Mouse (Mus musculus): ENCODE data around the gene Myo1a. TPM values are rescaled to one million over a fixed set of nuclear protein-coding genes. Genes with fewer than 3 reads are reported as not detected.

The Myo1a gene
- polyA plus RNA-seq, 1 experiment from 2014 or later, result 0.47 TPM

- H3K9me3 ChIP-seq, result no peaks in the 10 kb centered on the region
- ATAC-seq (ENCODE audit: low FRiP score, low read depth), result peak; percentile 94
- peak overlapping the region; percentile 91 for H3K4me2 ChIP-seq (replicated peaks)
- no peaks in the 10 kb centered on the region for H3K36me3 ChIP-seq
- 0 out of 2 replicates have a peak, but pooled peaks cover 10% of the 10 kb centered on the region for H3K4me1 ChIP-seq
- H3K27me3 ChIP-seq, result no peaks in the 10 kb centered on the region
- H3K4me3 ChIP-seq, result peak overlapping the region; percentile 71
- WGBS, result under 1% methylated on average over 71 of the region's 71 CpGs
- peak overlapping the region; percentile 76 for H3K9ac ChIP-seq (replicated peaks)
- peak overlapping the region; percentile 60 for H3K27ac ChIP-seq (replicated peaks)
Measured at GRCm38 (mm10) chr10:127676691-127677548, 28.1 kb upstream of the Myo1a start.

GRCm38 (mm10) chr10:127677591-127678336, 27.2 kb upstream of the Myo1a start:
- Histone ChIP-seq H3K9ac (replicated peaks) (peak overlapping the region; percentile 76), H3K36me3 (no peaks in the 10 kb centered on the region), H3K4me2 (replicated peaks) (peak overlapping the region; percentile 91), H3K27ac (replicated peaks) (no peak overlapping the region), H3K9me3 (no peaks in the 10 kb centered on the region), H3K27me3 (no peaks in the 10 kb centered on the region), H3K4me3 (peak overlapping the region; percentile 71), H3K4me1 (0 out of 2 replicates have a peak, but pooled peaks cover 10% of the 10 kb centered on the region)
- ATAC-seq (ENCODE audit: low FRiP score, low read depth), result no peak
- 17% methylated on average over 14 of the region's 14 CpGs for WGBS

- H3K4me1 ChIP-seq, result 0 out of 2 replicates have a peak, but pooled peaks cover 10% of the 10 kb centered on the region
- 88% methylated on average over 1 of the region's 1 CpGs for WGBS
- no peak overlapping the region for H3K9ac ChIP-seq (replicated peaks)
- no peak overlapping the region for H3K4me3 ChIP-seq
- no peaks in the 10 kb centered on the region for H3K36me3 ChIP-seq
- no peaks in the 10 kb centered on the region for H3K27me3 ChIP-seq
- H3K27ac ChIP-seq (replicated peaks), result no peak overlapping the region
- no peak for ATAC-seq (ENCODE audit: low FRiP score, low read depth)
- H3K9me3 ChIP-seq, result no peaks in the 10 kb centered on the region
- H3K4me2 ChIP-seq (replicated peaks), result no peak overlapping the region
Measured at GRCm38 (mm10) chr10:127679208-127679607, 25.8 kb upstream of the Myo1a start.

DNA sequence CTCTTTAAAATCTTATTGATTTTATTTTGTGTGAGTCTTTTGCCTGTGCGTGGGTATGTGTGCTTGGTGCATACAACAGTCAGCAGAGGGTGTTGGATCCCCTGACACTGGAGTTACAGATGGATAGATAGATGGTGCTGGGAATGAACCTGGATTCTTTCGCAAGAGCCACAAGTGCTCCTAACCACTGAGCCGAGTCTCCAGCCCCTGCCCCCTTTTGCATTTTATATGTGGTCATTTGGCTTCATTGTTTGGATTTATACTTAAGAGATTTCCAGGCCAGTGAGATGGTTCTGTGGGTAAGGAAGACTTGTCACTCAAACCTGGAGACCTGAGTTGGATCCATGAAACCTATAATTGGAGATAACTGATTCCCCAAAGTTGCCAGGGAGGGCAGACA, 25.1 kb upstream of the Myo1a start:
- H3K4me3 ChIP-seq, result no peak overlapping the region
- no peak for ATAC-seq (ENCODE audit: low FRiP score, low read depth)
- no peaks in the 10 kb centered on the region for H3K36me3 ChIP-seq
- H3K4me1 ChIP-seq, result 0 out of 2 replicates have a peak, but pooled peaks cover 10% of the 10 kb centered on the region
- WGBS, result 93% methylated on average over 3 of the region's 3 CpGs
- H3K27ac ChIP-seq (replicated peaks), result no peak overlapping the region
- no peak overlapping the region for H3K4me2 ChIP-seq (replicated peaks)
- H3K9me3 ChIP-seq, result no peaks in the 10 kb centered on the region
- no peak overlapping the region for H3K9ac ChIP-seq (replicated peaks)
- no peaks in the 10 kb centered on the region for H3K27me3 ChIP-seq

DNA sequence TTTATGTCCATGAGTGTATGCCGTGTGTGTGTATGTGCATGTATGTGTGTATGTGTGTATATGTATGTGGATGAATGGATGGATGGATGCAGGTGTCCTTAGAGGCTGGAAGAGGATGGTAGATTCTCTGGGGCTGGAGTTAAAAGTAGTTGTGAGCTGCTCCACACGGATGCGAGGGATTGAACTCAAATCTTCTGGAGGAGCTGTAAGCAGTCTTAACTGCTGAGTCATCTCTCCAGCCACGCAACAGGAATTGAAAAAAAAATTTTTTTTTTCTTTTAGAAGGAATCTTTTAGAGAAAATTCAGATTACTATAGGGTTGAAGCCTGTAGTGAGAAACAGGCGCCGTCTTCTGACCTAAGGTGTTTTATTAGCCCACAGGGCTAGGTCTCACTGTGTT, 22.1 kb upstream of the Myo1a start:
- Histone ChIP-seq H3K27me3 (no peaks in the 10 kb centered on the region), H3K4me2 (replicated peaks) (no peak overlapping the region), H3K9ac (replicated peaks) (no peak overlapping the region), H3K27ac (replicated peaks) (no peak overlapping the region), H3K9me3 (no peaks in the 10 kb centered on the region), H3K4me3 (no peak overlapping the region), H3K4me1 (0 out of 2 replicates have a peak, but pooled peaks cover 4% of the 10 kb centered on the region), H3K36me3 (no peaks in the 10 kb centered on the region)
- WGBS, result 90% methylated on average over 6 of the region's 6 CpGs
- ATAC-seq (ENCODE audit: low FRiP score, low read depth), result no peak

DNA sequence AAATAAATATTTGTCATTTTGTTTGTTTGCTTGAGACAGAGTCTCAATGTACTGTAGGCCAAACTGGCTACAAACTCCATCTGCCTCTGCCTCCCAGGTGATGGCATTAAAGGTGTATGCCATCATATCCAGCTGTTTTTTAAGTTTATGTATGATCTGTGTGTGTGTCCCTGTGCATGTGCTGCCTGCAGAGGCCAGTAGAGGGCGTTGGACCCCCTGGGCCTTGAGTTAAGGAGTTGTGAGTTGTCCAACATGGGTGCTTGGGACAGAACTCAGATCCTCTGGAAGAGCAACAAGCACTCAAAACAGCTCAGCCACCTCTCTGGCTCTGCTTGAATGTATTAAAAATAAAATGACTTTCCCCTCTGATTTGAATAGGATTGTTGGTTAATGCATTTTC, 13.9 kb upstream of the Myo1a start:
- Histone ChIP-seq H3K4me3 (no peak overlapping the region), H3K36me3 (peaks cover 36% of the 10 kb centered on the region), H3K27ac (replicated peaks) (no peak overlapping the region), H3K9me3 (no peaks in the 10 kb centered on the region), H3K4me2 (replicated peaks) (no peak overlapping the region), H3K27me3 (no peaks in the 10 kb centered on the region), H3K4me1 (no peaks in the 10 kb centered on the region), H3K9ac (replicated peaks) (no peak overlapping the region)
- ATAC-seq (ENCODE audit: low FRiP score, low read depth), result no peak
- WGBS, result 28% methylated on average over 1 of the region's 1 CpGs

DNA sequence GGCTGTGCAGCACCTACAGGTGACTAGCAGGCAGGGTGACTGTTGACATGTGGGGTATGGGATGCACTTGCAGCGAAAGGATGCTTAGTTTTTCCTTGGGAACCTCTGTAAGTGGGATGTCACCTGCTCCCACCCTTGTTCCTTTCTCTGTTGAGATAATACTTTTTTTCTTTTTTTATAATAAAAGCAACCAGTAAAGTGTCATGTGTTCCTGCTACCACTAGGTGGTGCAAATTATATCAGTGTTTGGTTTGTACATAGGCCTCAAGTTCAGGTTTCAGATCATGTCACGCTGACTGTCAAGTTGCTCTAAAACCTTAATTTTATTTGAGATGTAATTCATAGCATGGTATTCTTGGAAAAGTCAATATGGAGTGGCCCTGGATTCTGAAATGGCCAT, 10.3 kb upstream of the Myo1a start:
- no peaks in the 10 kb centered on the region for H3K27me3 ChIP-seq
- H3K4me1 ChIP-seq, result no peaks in the 10 kb centered on the region
- ATAC-seq (ENCODE audit: low FRiP score, low read depth), result no peak
- 61% methylated on average over 2 of the region's 2 CpGs for WGBS
- no peak overlapping the region for H3K4me3 ChIP-seq
- no peak overlapping the region for H3K27ac ChIP-seq (replicated peaks)
- no peak overlapping the region for H3K4me2 ChIP-seq (replicated peaks)
- no peaks in the 10 kb centered on the region for H3K9me3 ChIP-seq
- peaks cover 63% of the 10 kb centered on the region for H3K36me3 ChIP-seq
- no peak overlapping the region for H3K9ac ChIP-seq (replicated peaks)

- Histone ChIP-seq H3K36me3 (peaks cover 57% of the 10 kb centered on the region), H3K9me3 (no peaks in the 10 kb centered on the region), H3K9ac (replicated peaks) (no peak overlapping the region), H3K4me3 (no peak overlapping the region), H3K4me2 (replicated peaks) (no peak overlapping the region), H3K4me1 (no peaks in the 10 kb centered on the region), H3K27ac (replicated peaks) (no peak overlapping the region), H3K27me3 (no peaks in the 10 kb centered on the region)
- WGBS, result 94% methylated on average over 7 of the region's 7 CpGs
- ATAC-seq (ENCODE audit: low FRiP score, low read depth), result no peak
Measured at GRCm38 (mm10) chr10:127695775-127696174, 9.2 kb upstream of the Myo1a start.

DNA sequence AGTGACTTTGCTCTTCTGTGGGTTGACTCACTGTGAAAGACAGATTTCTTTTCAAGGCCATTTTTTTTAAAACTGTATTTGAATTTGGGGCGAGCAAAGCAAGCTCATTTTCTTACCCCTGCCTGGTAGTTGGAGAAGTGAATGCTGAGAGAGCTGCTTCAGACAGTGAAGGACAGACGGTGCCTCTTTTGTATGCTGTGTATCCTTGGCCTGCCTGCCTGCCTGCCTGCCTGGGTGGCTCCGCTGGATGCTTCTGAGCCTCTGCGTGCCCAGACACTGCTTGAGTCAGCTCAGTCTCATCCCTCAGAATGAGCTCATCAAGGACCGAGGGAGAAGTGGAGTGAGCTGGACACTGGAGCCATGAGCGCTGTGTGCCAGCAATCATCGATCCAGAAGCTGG, 6.0 kb upstream of the Myo1a start:
- Histone ChIP-seq H3K4me2 (replicated peaks) (no peak overlapping the region), H3K36me3 (peaks cover 38% of the 10 kb centered on the region), H3K9me3 (no peaks in the 10 kb centered on the region), H3K9ac (replicated peaks) (no peak overlapping the region), H3K27ac (replicated peaks) (no peak overlapping the region), H3K4me1 (no peaks in the 10 kb centered on the region), H3K4me3 (no peak overlapping the region), H3K27me3 (no peaks in the 10 kb centered on the region)
- 92% methylated on average over 7 of the region's 7 CpGs for WGBS
- no peak for ATAC-seq (ENCODE audit: low FRiP score, low read depth)

DNA sequence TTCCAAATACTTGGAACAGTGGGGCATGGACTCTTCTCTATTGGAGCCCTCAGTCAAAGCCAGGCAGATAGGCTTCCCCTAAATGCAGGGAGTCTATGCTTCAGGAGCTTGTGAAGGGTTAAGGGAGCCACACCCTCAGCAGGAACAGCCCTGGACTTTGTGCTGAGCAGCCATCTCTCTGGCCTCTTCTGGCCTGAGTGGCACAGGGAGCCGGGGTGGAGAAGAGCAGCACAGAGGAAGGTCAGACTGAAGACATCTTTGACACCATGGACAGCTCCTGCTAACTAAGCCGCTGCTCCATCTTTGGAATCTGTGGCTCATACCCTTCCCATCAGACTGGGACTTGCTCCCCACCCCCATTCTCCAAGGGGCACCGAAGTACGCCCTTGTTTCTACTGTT, 1.7 kb upstream of the Myo1a start:
- Histone ChIP-seq H3K27ac (replicated peaks) (no peak overlapping the region), H3K27me3 (no peaks in the 10 kb centered on the region), H3K9ac (replicated peaks) (no peak overlapping the region), H3K9me3 (no peaks in the 10 kb centered on the region), H3K4me1 (no peaks in the 10 kb centered on the region), H3K4me2 (replicated peaks) (no peak overlapping the region), H3K4me3 (no peak overlapping the region), H3K36me3 (peaks cover 10% of the 10 kb centered on the region; the same call in 1 of the 2 replicates)
- 47% methylated on average over 4 of the region's 4 CpGs for WGBS
- ATAC-seq (ENCODE audit: low FRiP score, low read depth), result no peak

DNA sequence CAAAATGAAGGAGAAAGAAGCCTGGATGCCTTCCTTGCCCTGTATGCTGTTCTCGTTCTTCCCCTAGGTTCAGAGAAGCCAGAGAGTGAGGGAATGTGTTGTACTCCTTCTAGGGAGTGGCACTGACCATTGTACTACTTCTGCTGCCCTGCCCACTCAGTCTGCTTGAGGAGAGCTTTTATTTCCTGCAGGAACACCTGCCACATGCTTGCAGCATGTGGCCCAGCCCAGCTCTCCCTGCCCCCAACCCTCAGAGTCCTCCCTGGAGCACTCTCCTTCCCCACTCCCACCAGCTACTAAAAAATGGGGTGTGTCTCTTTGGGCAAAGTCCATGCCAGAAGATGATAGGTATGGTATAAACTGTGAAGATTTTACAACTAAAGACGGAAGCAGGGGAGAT, 677 bp upstream of the Myo1a start:
- no peaks in the 10 kb centered on the region for H3K36me3 ChIP-seq
- H3K27me3 ChIP-seq, result no peaks in the 10 kb centered on the region
- no peak for ATAC-seq (ENCODE audit: low FRiP score, low read depth)
- H3K9me3 ChIP-seq, result no peaks in the 10 kb centered on the region
- 64% methylated on average over 2 of the region's 2 CpGs for WGBS
- H3K27ac ChIP-seq (replicated peaks), result no peak overlapping the region
- no peak overlapping the region for H3K9ac ChIP-seq (replicated peaks)
- no peak overlapping the region for H3K4me2 ChIP-seq (replicated peaks)
- no peak overlapping the region for H3K4me3 ChIP-seq
- H3K4me1 ChIP-seq, result no peaks in the 10 kb centered on the region

GRCm38 (mm10) chr10:127705783-127706182, 813 bp downstream of the Myo1a start:
- Histone ChIP-seq H3K9me3 (no peaks in the 10 kb centered on the region), H3K4me2 (replicated peaks) (no peak overlapping the region), H3K9ac (replicated peaks) (no peak overlapping the region), H3K27me3 (no peaks in the 10 kb centered on the region), H3K4me3 (no peak overlapping the region), H3K27ac (replicated peaks) (no peak overlapping the region), H3K4me1 (no peaks in the 10 kb centered on the region), H3K36me3 (no peaks in the 10 kb centered on the region)
- ATAC-seq (ENCODE audit: low FRiP score, low read depth), result no peak
- WGBS, result 96% methylated on average over 4 of the region's 4 CpGs

All from midbrain, embryonic 12.5 days (tissue).